Mouse (Mus musculus): ENCODE measurements around the gene Tpt1. TPM values are rescaled to one million over a fixed set of nuclear protein-coding genes. Genes with fewer than 3 reads are reported as not detected.

Gene Tpt1
- polyA plus RNA-seq, 1 experiment: 2,302 TPM

DNA sequence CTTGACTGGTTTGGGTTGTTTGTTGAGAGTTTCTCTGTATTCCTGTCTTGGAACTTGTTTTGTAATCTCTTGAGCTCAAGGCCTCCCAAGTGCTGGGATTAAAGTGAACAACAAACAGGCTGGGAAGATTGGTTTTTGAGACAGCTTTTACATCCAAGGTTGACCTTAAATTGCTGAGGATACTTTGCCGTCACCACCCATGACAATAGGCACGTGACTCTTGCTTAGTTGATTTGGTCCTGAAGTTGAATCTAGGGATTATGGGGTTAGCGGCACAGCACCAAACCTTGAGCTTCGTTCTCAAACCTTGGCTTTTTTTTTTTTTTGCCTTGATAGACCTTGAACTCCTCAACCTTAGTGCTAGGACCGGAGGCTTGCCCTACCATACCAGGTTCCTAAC lies 4.3 kb downstream of the Tpt1 start:
- 95% methylated on average over 5 of the region's 5 CpGs for WGBS
- Histone ChIP-seq H3K4me3 (ENCODE audit: control insufficient read depth, insufficient read depth, low read length) (no peak overlapping the region), H3K36me3 (ENCODE audit: control insufficient read depth, insufficient read depth, low read length) (peaks cover 37% of the 10 kb centered on the region), H3K27me3 (ENCODE audit: control insufficient read depth, insufficient read depth, low read length) (no peaks in the 10 kb centered on the region), H3K4me1 (replicated peaks; ENCODE audit: control insufficient read depth, insufficient read depth, low read length) (no peaks in the 10 kb centered on the region), H3K27ac (ENCODE audit: control insufficient read depth, insufficient read depth, low read length) (no peak overlapping the region)
- no peak for DNase-seq
- TF ChIP-seq CTCF (IDR thresholded peaks at IDR 0.05; ENCODE audit: borderline replicate concordance, control insufficient read depth, extremely low read depth, insufficient read depth, low read length, poor library complexity): no peak
- TF ChIP-seq POLR2A (IDR thresholded peaks at IDR 0.05; ENCODE audit: control insufficient read depth, extremely low read depth, insufficient read depth, low read length, poor library complexity): no peak

DNA sequence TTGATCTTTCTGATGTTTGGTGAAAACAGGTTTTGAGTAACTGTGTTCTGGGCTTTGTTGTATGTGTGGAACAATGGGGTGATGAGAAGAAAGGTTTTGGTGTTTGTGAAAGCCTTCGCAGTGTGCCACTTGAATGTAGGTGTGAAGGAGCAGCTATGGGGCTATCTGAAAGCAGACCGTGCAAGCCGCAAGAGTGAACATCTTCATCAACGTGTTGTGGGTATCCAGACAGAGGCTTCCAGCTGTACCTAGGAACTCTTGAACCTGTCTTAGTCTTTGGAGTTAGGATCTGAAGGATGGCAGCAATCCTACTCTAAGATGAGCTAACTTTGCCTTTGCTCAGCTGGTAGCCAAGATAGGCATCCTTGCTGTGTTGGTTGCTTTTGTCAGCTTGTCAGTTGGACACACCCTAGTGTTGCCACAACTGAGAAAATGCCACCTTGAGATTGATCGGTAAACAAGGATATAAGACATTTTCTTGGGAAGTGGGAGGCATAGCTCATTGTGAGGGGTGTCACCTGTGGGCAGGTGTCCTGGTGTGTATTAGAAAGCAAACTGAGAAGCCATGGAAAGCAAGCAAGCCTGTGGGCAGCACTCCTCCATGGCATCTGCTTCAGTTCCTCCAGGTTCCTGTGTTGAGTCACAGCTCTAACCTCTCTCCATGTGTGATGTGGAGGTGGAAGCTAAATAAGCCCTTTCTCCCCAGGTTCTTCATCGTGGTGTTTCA lies 5.1 kb downstream of the Tpt1 start:
- 92% methylated on average over 6 of the region's 6 CpGs for WGBS
- peaks cover 37% of the 10 kb centered on the region for H3K36me3 ChIP-seq (ENCODE audit: control insufficient read depth, insufficient read depth, low read length)
- no peak overlapping the region for H3K27ac ChIP-seq (ENCODE audit: control insufficient read depth, insufficient read depth, low read length)
- H3K4me1 ChIP-seq (replicated peaks; ENCODE audit: control insufficient read depth, insufficient read depth, low read length): no peaks in the 10 kb centered on the region
- no peak overlapping the region for H3K4me3 ChIP-seq (ENCODE audit: control insufficient read depth, insufficient read depth, low read length)
- TF ChIP-seq CTCF (IDR thresholded peaks at IDR 0.05; ENCODE audit: borderline replicate concordance, control insufficient read depth, extremely low read depth, insufficient read depth, low read length, poor library complexity) (no peak), POLR2A (IDR thresholded peaks at IDR 0.05; ENCODE audit: control insufficient read depth, extremely low read depth, insufficient read depth, low read length, poor library complexity) (no peak)
- DNase-seq: no peak
- H3K27me3 ChIP-seq (ENCODE audit: control insufficient read depth, insufficient read depth, low read length): no peaks in the 10 kb centered on the region

DNA sequence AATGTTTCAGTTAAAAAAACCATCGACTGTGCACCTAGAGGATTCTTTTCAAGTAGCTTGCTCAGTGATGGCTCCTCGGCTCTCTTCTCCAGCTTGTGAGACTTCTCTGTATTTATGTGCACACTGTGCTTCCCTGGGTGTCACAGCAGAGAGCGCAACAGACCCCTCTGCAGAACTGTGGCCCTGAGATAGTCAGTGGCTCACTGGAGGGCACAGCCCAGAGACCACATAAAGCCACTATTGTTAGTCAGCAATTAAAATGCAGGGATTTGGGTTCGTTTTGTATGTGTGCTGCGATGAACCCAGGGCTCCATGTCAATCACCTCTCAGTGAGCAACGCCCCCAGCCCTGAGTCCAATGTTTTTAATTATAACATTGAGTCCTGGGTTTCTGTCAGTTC lies 5.9 kb downstream of the Tpt1 start:
- no peak overlapping the region for H3K27ac ChIP-seq (ENCODE audit: control insufficient read depth, insufficient read depth, low read length)
- H3K4me1 ChIP-seq (replicated peaks; ENCODE audit: control insufficient read depth, insufficient read depth, low read length): no peaks in the 10 kb centered on the region
- no peak for DNase-seq
- TF ChIP-seq CTCF (IDR thresholded peaks at IDR 0.05; ENCODE audit: borderline replicate concordance, control insufficient read depth, extremely low read depth, insufficient read depth, low read length, poor library complexity) (no peak), POLR2A (IDR thresholded peaks at IDR 0.05; ENCODE audit: control insufficient read depth, extremely low read depth, insufficient read depth, low read length, poor library complexity) (no peak)
- peaks cover 37% of the 10 kb centered on the region for H3K36me3 ChIP-seq (ENCODE audit: control insufficient read depth, insufficient read depth, low read length)
- H3K27me3 ChIP-seq (ENCODE audit: control insufficient read depth, insufficient read depth, low read length): no peaks in the 10 kb centered on the region
- H3K4me3 ChIP-seq (ENCODE audit: control insufficient read depth, insufficient read depth, low read length): no peak overlapping the region
- 71% methylated on average over 6 of the region's 6 CpGs for WGBS

DNA sequence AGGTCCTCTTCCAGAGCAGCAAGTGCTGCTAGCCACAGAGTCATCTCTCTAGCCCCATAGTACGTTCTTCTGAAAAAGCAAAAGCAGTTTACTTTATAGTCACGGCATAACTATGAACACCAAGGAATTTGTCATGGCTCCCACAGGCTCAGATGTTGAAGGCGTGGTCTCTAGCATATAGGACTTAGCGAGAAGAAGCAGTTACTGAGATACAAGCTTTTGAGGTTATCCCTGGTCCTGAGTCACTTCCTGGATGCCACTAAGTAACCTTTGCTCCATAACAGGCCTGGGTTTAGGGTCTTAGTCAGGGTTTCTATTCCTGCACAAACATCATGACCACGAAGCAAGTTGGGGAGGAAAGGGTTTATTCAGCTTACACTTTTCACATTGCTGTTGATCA lies 7.1 kb downstream of the Tpt1 start:
- no peak for DNase-seq
- Histone ChIP-seq H3K27ac (ENCODE audit: control insufficient read depth, insufficient read depth, low read length) (no peak overlapping the region), H3K4me3 (ENCODE audit: control insufficient read depth, insufficient read depth, low read length) (no peak overlapping the region), H3K36me3 (ENCODE audit: control insufficient read depth, insufficient read depth, low read length) (peaks cover 32% of the 10 kb centered on the region), H3K4me1 (replicated peaks; ENCODE audit: control insufficient read depth, insufficient read depth, low read length) (no peaks in the 10 kb centered on the region), H3K27me3 (ENCODE audit: control insufficient read depth, insufficient read depth, low read length) (no peaks in the 10 kb centered on the region)
- 84% methylated on average over 5 of the region's 5 CpGs for WGBS
- TF ChIP-seq POLR2A (IDR thresholded peaks at IDR 0.05; ENCODE audit: control insufficient read depth, extremely low read depth, insufficient read depth, low read length, poor library complexity) (no peak), CTCF (IDR thresholded peaks at IDR 0.05; ENCODE audit: borderline replicate concordance, control insufficient read depth, extremely low read depth, insufficient read depth, low read length, poor library complexity) (no peak)

DNA sequence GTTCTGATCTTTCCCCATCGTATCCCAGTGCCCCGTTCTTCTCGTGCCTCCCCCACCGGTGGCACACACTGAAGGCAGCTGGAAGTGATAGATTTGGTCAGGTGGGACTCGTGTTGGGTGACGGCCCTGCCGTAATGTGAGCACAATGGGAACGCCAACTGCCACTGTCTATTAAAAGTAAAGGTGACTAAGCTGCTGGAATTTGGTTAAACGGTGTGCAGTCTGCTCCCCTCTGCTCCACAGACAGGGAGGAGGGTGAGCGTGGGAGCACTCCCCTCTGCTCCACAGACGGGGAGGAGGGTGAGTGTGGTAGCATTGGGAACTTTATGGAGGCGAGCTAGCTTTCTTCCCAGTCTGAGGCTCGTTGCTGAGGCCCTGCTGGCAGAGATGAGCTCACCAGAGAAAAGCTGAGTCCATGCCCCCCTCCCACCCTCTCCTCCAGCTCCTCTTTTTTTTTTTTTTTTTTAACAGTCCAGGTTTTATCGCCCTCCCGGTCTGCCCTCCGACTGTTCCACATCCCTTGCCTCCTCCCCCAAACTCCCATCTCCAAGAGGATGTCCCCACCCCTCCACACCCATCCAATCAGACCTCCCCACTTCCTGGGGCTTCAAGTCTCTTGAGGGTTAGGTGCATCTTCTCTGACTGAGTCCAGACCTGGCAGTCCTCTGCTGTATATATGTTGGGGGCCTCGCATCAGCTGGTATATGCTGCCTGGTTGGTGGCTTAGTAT lies 10.5 kb downstream of the Tpt1 start:
- H3K4me3 ChIP-seq (ENCODE audit: control insufficient read depth, insufficient read depth, low read length): no peak overlapping the region
- no peak overlapping the region for H3K27ac ChIP-seq (ENCODE audit: control insufficient read depth, insufficient read depth, low read length)
- H3K4me1 ChIP-seq (replicated peaks; ENCODE audit: control insufficient read depth, insufficient read depth, low read length): no peaks in the 10 kb centered on the region
- H3K36me3 ChIP-seq (ENCODE audit: control insufficient read depth, insufficient read depth, low read length): no peaks in the 10 kb centered on the region
- no peak for DNase-seq
- no peak for TF ChIP-seq POLR2A (IDR thresholded peaks at IDR 0.05; ENCODE audit: control insufficient read depth, extremely low read depth, insufficient read depth, low read length, poor library complexity)
- TF ChIP-seq CTCF (IDR thresholded peaks at IDR 0.05; ENCODE audit: borderline replicate concordance, control insufficient read depth, extremely low read depth, insufficient read depth, low read length, poor library complexity): no peak
- WGBS: 82% methylated on average over 17 of the region's 17 CpGs
- H3K27me3 ChIP-seq (ENCODE audit: control insufficient read depth, insufficient read depth, low read length): no peaks in the 10 kb centered on the region

DNA sequence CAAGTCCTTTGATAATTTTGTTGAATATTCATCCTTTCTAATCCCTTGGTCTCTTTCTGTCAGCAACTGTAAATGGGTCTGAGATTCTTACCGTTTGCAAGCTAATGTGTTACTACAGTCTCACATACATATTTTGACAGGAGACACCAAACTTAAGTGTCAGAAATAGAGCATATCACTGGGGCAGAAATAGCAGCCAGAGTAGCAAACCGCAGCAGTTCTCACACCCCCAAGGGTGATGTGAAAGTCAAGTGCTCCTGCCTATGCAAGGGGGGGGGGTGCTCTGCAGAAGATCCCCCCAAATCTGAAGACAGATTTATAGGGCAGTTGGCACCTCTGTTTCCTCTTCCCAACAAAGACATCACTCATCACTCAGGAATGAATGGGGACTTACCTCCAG lies 13.3 kb downstream of the Tpt1 start:
- 50% methylated on average over 2 of the region's 2 CpGs for WGBS
- TF ChIP-seq POLR2A (IDR thresholded peaks at IDR 0.05; ENCODE audit: control insufficient read depth, extremely low read depth, insufficient read depth, low read length, poor library complexity) (no peak), CTCF (IDR thresholded peaks at IDR 0.05; ENCODE audit: borderline replicate concordance, control insufficient read depth, extremely low read depth, insufficient read depth, low read length, poor library complexity) (no peak)
- Histone ChIP-seq H3K36me3 (ENCODE audit: control insufficient read depth, insufficient read depth, low read length) (no peaks in the 10 kb centered on the region), H3K4me3 (ENCODE audit: control insufficient read depth, insufficient read depth, low read length) (no peak overlapping the region), H3K27me3 (ENCODE audit: control insufficient read depth, insufficient read depth, low read length) (no peaks in the 10 kb centered on the region), H3K27ac (ENCODE audit: control insufficient read depth, insufficient read depth, low read length) (no peak overlapping the region), H3K4me1 (replicated peaks; ENCODE audit: control insufficient read depth, insufficient read depth, low read length) (no peaks in the 10 kb centered on the region)
- DNase-seq: no peak

Data from thymus, adult 2 months (tissue).